Mouse (Mus musculus): ENCODE results near the gene Ascl3. TPM values are rescaled to one million over a fixed set of nuclear protein-coding genes. Genes with fewer than 3 reads are reported as not detected.

The Ascl3 gene
- polyA plus RNA-seq, 1 experiment from 2014 or later = 0.21 TPM

DNA sequence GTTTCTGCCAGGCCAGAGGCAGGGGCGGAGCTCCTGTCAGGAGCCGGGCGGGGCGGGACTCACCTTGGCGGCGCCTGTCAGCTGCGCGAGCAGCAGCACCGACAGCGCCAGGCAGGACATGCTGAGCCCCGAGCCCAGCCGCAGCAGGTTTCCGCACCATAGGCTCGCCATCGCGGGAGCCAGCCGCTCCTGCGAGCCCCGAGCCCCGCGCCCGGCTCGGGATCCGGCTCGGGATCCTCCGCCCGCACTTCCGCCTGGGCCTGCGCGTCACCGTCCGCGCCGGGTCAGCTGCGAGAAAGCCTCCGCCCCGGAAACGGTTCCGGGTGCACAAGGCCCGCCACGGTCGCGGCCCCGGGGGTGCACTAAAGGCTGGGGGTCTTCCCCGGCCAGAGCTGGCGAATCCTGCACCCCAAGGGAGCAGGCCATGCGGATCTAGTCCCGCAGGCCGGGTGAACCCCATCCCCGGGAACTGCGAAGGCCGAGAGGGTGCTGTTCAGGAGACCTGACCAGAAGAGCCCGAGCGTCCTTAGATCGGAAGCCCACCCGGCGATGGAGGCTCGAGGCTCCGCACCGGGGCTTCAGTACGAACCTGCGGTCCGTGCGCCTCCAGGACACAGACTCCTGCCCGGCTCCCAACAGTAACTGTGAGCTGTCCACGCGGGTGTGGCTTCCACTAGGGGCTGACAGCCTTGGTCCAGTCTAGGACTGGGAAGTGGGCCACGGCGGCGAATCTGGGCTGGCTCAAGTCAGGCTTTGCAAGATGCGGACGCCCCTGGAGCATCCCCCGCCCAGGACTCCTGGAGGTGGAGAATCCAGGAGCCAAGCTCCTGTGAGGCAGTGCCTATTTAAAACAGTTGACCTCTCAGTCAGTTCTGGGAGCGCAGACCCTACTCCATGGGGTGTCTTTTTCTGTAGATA, 20.7 kb upstream of the Ascl3 start, which contains the start of gene Tmem9b:
Tmem9b (minus strand) TSS at position 868 of the 918 bp plus-strand sequence.
- under 1% methylated on average over 74 of the region's 74 CpGs for WGBS
- ATAC-seq (ENCODE audit: insufficient read depth, low FRiP score) = peak; percentile 91
- Histone ChIP-seq H3K4me3 (replicated peaks; ENCODE audit: low read length) (peak within 1 kb of the TSS; percentile 97), H3K36me3 (ENCODE audit: control insufficient read depth, insufficient read depth, low read length) (no peaks in the 10 kb centered on the region), H3K9me3 (replicated peaks; ENCODE audit: control insufficient read depth, low read length) (no peaks in the 10 kb centered on the region), H3K4me2 (ENCODE audit: low read depth, low read length) (peak within 1 kb of the TSS; percentile 93), H3K9ac (ENCODE audit: low read length) (peak within 1 kb of the TSS; percentile 98), H3K27me3 (ENCODE audit: control insufficient read depth, insufficient read depth, low read length) (no peaks in the 10 kb centered on the region), H3K27ac (ENCODE audit: low read length) (peak within 1 kb of the TSS; percentile 93), H3K4me1 (ENCODE audit: control insufficient read depth, insufficient read depth, low read length) (peaks cover 16% of the 10 kb centered on the region)

DNA sequence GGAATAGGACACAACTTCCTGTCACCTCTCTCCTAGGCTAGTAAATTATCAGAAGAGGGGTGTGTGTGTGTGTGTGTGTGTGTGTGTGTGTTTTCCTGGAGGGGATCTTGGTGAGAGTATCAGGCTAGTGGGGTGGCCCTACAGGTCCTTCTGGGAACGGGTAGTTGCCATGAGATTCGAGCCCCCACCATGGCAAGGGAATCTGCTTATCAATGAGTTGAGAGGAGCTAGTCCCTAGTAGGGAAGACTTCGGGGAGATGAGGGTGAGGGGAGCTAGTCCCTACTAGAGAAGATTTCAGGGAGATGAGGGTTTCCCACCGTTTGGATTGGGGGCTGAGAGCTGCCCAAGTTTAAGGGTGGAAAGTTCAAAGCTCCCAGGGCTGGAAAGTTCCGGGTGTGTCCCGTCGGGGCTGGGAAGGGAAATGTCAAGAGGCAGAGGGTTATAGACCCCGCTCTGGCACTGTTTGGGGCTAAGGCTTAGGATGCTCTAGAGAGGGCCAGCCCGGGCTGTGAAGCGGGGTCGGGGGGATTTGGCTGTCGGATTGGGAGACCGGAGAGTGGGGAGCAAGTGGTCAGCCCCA, 20.0 kb upstream of the Ascl3 start:
- H3K27ac ChIP-seq (ENCODE audit: low read length) = peak overlapping the region; percentile 93
- H3K27me3 ChIP-seq (ENCODE audit: control insufficient read depth, insufficient read depth, low read length) = no peaks in the 10 kb centered on the region
- ATAC-seq (ENCODE audit: insufficient read depth, low FRiP score) = no peak
- H3K9me3 ChIP-seq (replicated peaks; ENCODE audit: control insufficient read depth, low read length) = no peaks in the 10 kb centered on the region
- H3K9ac ChIP-seq (ENCODE audit: low read length) = peak overlapping the region; percentile 98
- H3K36me3 ChIP-seq (ENCODE audit: control insufficient read depth, insufficient read depth, low read length) = 0 out of 2 replicates have a peak, but pooled peaks cover under 1% of the 10 kb centered on the region
- 2% methylated on average over 13 of the region's 13 CpGs for WGBS
- peak overlapping the region; percentile 97 for H3K4me3 ChIP-seq (replicated peaks; ENCODE audit: low read length)
- H3K4me1 ChIP-seq (ENCODE audit: control insufficient read depth, insufficient read depth, low read length) = peaks cover 16% of the 10 kb centered on the region
- peak overlapping the region; percentile 93 for H3K4me2 ChIP-seq (ENCODE audit: low read depth, low read length)

DNA sequence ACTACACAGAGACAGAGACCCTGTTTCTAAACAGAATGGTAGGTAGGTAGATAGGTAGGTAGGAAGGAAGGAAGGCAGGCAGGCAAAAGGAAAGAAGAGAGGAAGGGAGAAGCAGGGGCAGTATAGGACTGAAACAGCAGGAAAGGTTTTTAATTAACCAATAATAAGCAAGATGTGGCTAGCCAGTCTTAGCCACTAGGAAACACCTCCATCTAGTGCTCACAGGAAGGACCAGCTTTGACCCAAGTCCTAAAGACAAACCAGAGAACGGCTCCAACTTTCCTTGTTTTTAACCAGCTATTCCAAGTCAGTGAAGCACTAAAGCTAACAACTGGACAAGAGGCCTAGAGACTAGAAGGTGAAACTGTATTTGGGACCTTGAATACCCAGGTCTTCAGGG, 16.2 kb upstream of the Ascl3 start:
- Histone ChIP-seq H3K4me3 (replicated peaks; ENCODE audit: low read length) (no peak overlapping the region), H3K4me1 (ENCODE audit: control insufficient read depth, insufficient read depth, low read length) (peaks cover 3% of the 10 kb centered on the region; the same call in 1 of the 2 replicates), H3K27ac (ENCODE audit: low read length) (no peak overlapping the region), H3K9ac (ENCODE audit: low read length) (no peak overlapping the region), H3K27me3 (ENCODE audit: control insufficient read depth, insufficient read depth, low read length) (no peaks in the 10 kb centered on the region), H3K4me2 (ENCODE audit: low read depth, low read length) (no peak overlapping the region), H3K36me3 (ENCODE audit: control insufficient read depth, insufficient read depth, low read length) (peaks cover 20% of the 10 kb centered on the region), H3K9me3 (replicated peaks; ENCODE audit: control insufficient read depth, low read length) (no peaks in the 10 kb centered on the region)
- WGBS = 53% methylated on average over 1 of the region's 1 CpGs
- no peak for ATAC-seq (ENCODE audit: insufficient read depth, low FRiP score)

DNA sequence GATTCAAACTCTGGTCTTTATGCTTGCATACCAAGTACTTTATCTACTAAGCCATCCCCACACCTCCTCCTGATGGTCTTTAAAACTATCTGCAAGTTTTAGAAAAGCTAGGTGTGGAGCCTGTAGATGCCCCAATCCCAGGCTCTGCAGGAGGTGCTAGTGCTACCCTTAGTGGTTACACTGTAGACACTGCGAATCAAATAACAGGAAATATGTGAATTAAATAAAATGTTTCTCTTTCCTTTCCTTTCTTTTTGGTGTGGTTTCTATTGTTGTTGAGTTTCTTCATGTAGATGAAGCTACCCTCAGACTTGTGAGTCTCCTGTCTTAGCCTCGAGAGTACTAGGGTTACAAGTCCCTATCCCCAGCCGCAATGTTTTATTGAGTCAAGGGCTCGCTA, 10.2 kb upstream of the Ascl3 start:
- H3K4me2 ChIP-seq (ENCODE audit: low read depth, low read length) = no peak overlapping the region
- no peak overlapping the region for H3K4me3 ChIP-seq (replicated peaks; ENCODE audit: low read length)
- H3K27me3 ChIP-seq (ENCODE audit: control insufficient read depth, insufficient read depth, low read length) = no peaks in the 10 kb centered on the region
- no peak for ATAC-seq (ENCODE audit: insufficient read depth, low FRiP score)
- H3K4me1 ChIP-seq (ENCODE audit: control insufficient read depth, insufficient read depth, low read length) = 0 out of 2 replicates have a peak, but pooled peaks cover 3% of the 10 kb centered on the region
- peak overlapping the region; percentile 67; the same call in 1 of the 2 replicates for H3K27ac ChIP-seq (ENCODE audit: low read length)
- peaks cover 23% of the 10 kb centered on the region for H3K36me3 ChIP-seq (ENCODE audit: control insufficient read depth, insufficient read depth, low read length)
- WGBS = 92% methylated on average over 4 of the region's 4 CpGs
- H3K9me3 ChIP-seq (replicated peaks; ENCODE audit: control insufficient read depth, low read length) = no peaks in the 10 kb centered on the region
- no peak overlapping the region for H3K9ac ChIP-seq (ENCODE audit: low read length)

DNA sequence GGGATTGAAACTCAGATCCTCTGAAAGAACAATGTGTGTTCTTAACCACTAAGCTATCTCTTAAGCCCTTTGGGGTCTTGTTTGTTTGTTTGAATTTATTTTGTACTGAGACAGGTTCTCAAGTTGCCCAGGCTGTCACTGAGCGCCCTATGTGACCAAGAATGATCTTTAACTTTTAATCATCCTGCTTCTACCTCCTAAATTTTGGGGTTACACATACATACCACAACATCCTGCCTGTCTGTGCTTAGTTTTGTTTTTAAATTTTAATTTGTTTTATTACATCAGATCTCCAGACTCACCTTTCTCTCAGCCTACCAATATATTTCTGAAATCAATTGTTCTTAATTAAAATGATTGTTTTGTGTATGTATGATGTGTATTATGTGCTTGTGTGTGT, 9.5 kb upstream of the Ascl3 start:
- Histone ChIP-seq H3K4me2 (ENCODE audit: low read depth, low read length) (no peak overlapping the region), H3K27ac (ENCODE audit: low read length) (peak overlapping the region; percentile 67), H3K4me3 (replicated peaks; ENCODE audit: low read length) (no peak overlapping the region), H3K9me3 (replicated peaks; ENCODE audit: control insufficient read depth, low read length) (no peaks in the 10 kb centered on the region), H3K36me3 (ENCODE audit: control insufficient read depth, insufficient read depth, low read length) (peaks cover 18% of the 10 kb centered on the region), H3K4me1 (ENCODE audit: control insufficient read depth, insufficient read depth, low read length) (0 out of 2 replicates have a peak, but pooled peaks cover 3% of the 10 kb centered on the region), H3K9ac (ENCODE audit: low read length) (no peak overlapping the region), H3K27me3 (ENCODE audit: control insufficient read depth, insufficient read depth, low read length) (no peaks in the 10 kb centered on the region)
- WGBS = 84% methylated on average over 1 of the region's 1 CpGs
- no peak for ATAC-seq (ENCODE audit: insufficient read depth, low FRiP score)

DNA sequence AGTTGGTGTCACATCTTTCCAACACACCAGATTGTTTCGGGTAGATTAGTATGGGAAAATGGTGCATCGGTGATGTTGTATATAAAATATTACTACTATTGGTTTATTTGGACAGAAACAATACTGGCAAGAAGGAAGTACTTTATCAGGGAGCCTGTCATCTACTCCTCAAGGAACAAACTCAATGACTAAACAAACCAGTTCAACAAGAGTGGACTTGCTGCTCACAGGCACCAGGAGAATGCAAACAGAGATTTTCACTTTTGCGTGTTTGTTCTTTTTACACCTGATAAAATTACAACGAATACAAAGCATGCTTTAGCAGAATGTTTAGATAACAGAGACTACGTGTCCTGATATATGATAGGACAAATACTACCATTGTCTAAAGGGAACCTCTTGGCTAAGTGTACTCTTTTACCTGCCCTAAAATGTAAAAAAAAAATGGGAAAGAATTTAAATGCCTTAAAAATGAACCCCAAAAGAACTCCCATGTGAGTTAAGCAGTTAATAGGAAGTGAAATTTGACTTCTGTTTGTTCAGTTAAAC, 8.4 kb upstream of the Ascl3 start:
- H3K9ac ChIP-seq (ENCODE audit: low read length) = no peak overlapping the region
- 41% methylated on average over 5 of the region's 5 CpGs for WGBS
- peak; percentile 87; the same call in 1 of the 2 replicates for ATAC-seq (ENCODE audit: insufficient read depth, low FRiP score)
- no peak overlapping the region for H3K4me3 ChIP-seq (replicated peaks; ENCODE audit: low read length)
- 0 out of 2 replicates have a peak, but pooled peaks cover 3% of the 10 kb centered on the region for H3K4me1 ChIP-seq (ENCODE audit: control insufficient read depth, insufficient read depth, low read length)
- H3K4me2 ChIP-seq (ENCODE audit: low read depth, low read length) = no peak overlapping the region
- H3K36me3 ChIP-seq (ENCODE audit: control insufficient read depth, insufficient read depth, low read length) = peaks cover 16% of the 10 kb centered on the region
- peak overlapping the region; percentile 82 for H3K27ac ChIP-seq (ENCODE audit: low read length)
- no peaks in the 10 kb centered on the region for H3K9me3 ChIP-seq (replicated peaks; ENCODE audit: control insufficient read depth, low read length)
- no peaks in the 10 kb centered on the region for H3K27me3 ChIP-seq (ENCODE audit: control insufficient read depth, insufficient read depth, low read length)

DNA sequence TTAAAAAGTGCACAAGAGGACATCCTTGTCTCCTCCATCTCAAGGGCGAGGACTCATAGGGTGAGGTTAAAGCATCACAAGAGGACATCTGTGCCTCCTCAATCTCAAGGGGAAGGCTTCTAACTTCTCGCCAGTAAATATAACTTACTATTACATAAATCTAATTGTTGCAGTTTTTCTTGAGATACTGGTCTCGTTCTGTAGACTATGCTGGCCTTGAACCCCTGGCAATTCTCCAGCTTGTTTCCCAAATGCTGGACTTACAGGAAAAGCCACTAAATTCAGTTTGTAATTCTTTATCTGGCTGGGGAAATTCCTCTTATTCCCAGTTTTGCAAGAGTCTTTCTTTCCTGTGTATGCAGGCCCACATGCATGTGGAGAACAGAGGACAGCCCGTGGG, 3.3 kb upstream of the Ascl3 start:
- 0 out of 2 replicates have a peak, but pooled peaks cover 5% of the 10 kb centered on the region for H3K4me1 ChIP-seq (ENCODE audit: control insufficient read depth, insufficient read depth, low read length)
- H3K4me3 ChIP-seq (replicated peaks; ENCODE audit: low read length) = no peak overlapping the region
- H3K4me2 ChIP-seq (ENCODE audit: low read depth, low read length) = no peak overlapping the region
- ATAC-seq (ENCODE audit: insufficient read depth, low FRiP score) = no peak
- no peaks in the 10 kb centered on the region for H3K9me3 ChIP-seq (replicated peaks; ENCODE audit: control insufficient read depth, low read length)
- no peak overlapping the region for H3K9ac ChIP-seq (ENCODE audit: low read length)
- no peak overlapping the region for H3K27ac ChIP-seq (ENCODE audit: low read length)
- H3K36me3 ChIP-seq (ENCODE audit: control insufficient read depth, insufficient read depth, low read length) = no peaks in the 10 kb centered on the region
- WGBS = 68% methylated on average over 4 of the region's 4 CpGs
- no peaks in the 10 kb centered on the region for H3K27me3 ChIP-seq (ENCODE audit: control insufficient read depth, insufficient read depth, low read length)

- Histone ChIP-seq H3K9ac (ENCODE audit: low read length) (peak within 1 kb of the TSS; percentile 20; the same call in 1 of the 2 replicates), H3K27ac (ENCODE audit: low read length) (no peak within 1 kb of the TSS), H3K36me3 (ENCODE audit: control insufficient read depth, insufficient read depth, low read length) (no peaks in the 10 kb centered on the region), H3K4me3 (replicated peaks; ENCODE audit: low read length) (no peak within 1 kb of the TSS), H3K4me2 (ENCODE audit: low read depth, low read length) (no peak within 1 kb of the TSS), H3K9me3 (replicated peaks; ENCODE audit: control insufficient read depth, low read length) (no peaks in the 10 kb centered on the region), H3K27me3 (ENCODE audit: control insufficient read depth, insufficient read depth, low read length) (no peaks in the 10 kb centered on the region), H3K4me1 (ENCODE audit: control insufficient read depth, insufficient read depth, low read length) (no peaks in the 10 kb centered on the region)
- no peak for ATAC-seq (ENCODE audit: insufficient read depth, low FRiP score)
- WGBS = 91% methylated on average over 5 of the region's 5 CpGs
Observed at GRCm38 (mm10) chr7:109723697-109724096, 7.8 kb downstream of the Ascl3 start, which contains the start of gene BC051019. Gene BC051019 (minus strand): TSS chr7:109723850.

Measured in stomach, embryonic 16.5 days (tissue).